Mouse (Mus musculus): Measurements from ENCODE around the gene Slc30a1.

DNA sequence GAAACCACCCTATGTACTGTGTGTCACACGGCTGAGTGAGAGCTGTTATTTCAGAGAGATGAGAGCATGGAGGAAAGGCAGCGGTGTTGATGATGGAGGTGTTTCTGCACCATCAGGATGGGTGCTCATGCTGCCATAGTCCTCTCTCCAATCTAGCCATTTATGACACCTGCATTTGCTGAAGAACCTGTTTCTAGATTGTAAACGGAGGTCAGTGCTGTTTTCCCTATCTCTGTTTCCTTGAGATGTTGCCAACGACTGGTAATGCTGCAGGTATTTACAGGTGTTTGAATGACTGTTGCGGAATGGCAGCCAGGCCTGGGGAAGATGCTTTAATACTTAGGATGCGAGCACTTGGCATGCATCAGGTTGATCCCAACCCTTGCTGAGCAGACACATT, 8.1 kb downstream of the Slc30a1 start:
- no peak for TF ChIP-seq POLR2A (IDR thresholded peaks at IDR 0.05; ENCODE audit: borderline replicate concordance, extremely low read depth, insufficient read depth, insufficient read length, poor library complexity, severe bottlenecking)
- TF ChIP-seq CTCF (IDR thresholded peaks at IDR 0.05; ENCODE audit: borderline replicate concordance, extremely low read depth, insufficient read depth, insufficient read length): no peak

All from brain, embryonic 14.5 days (tissue).